Mouse (Mus musculus) hindbrain, postnatal 0 days (tissue): ENCODE measurements around the gene P4hb. TPM values are rescaled to one million over a fixed set of nuclear protein-coding genes. Genes with fewer than 3 reads are reported as not detected.

Source experiments
- ATAC-seq: fragments of 200-750 bp; cut with Nextera tagmentation; 2 replicates; pipeline ENCODE4 v1.8.0; 2017; ENCODE audit warnings: mild to moderate bottlenecking, moderate TSS enrichment, moderate library complexity
- DNase-seq: peaks from one replicate; pipeline ENCODE4 v3.0.0-alpha.2; 2015; ENCODE audit warnings: low spot score
- H3K27ac ChIP-seq: fragments of 300-500 bp; sonication (generic); 2 replicates; pipeline ENCODE4 v1.5.1; 2014; ENCODE audit warnings: mild to moderate bottlenecking
- H3K27me3 ChIP-seq: fragments of 300-500 bp; sonication (generic); 2 replicates; pipeline ENCODE4 v1.6.1; 2014; ENCODE audit warnings: low read length, mixed read lengths; ENCODE audit not compliant: insufficient read depth
- H3K36me3 ChIP-seq: fragments of 300-500 bp; sonication (generic); 2 replicates; pipeline ENCODE4 v1.6.1; 2014; ENCODE audit warnings: low read length, mixed read lengths; ENCODE audit not compliant: insufficient read depth
- H3K4me1 ChIP-seq: fragments of 300-500 bp; sonication (generic); 2 replicates; pipeline ENCODE4 v1.6.1; 2014; ENCODE audit warnings: antibody characterized with exemption, low read length, mixed read lengths; ENCODE audit not compliant: insufficient read depth
- H3K4me2 ChIP-seq: fragments of 300-500 bp; sonication (generic); 2 replicates; pipeline ENCODE4 v1.6.1; 2014; ENCODE audit warnings: low read depth, mild to moderate bottlenecking, low read length, moderate library complexity, mixed read lengths
- H3K4me3 ChIP-seq: fragments of 300-500 bp; sonication (generic); 2 replicates; pipeline ENCODE4 v1.5.1; 2014; ENCODE audit warnings: low read length
- H3K9ac ChIP-seq: fragments of 300-500 bp; sonication (generic); replicated peaks from 2 replicates; pipeline ENCODE4 v1.6.1; 2014; ENCODE audit warnings: mild to moderate bottlenecking, low read length, moderate library complexity, mixed read lengths
- H3K9me3 ChIP-seq: fragments of 300-500 bp; sonication (generic); 2 replicates; pipeline ENCODE4 v1.6.1; 2016; ENCODE audit warnings: low read length, mixed read lengths
- CTCF ChIP-seq: IDR thresholded peaks from 2 replicates; pipeline ENCODE4 v1.5.1; 2016; ENCODE audit warnings: antibody characterized with exemption, control low read depth, low read depth
- WGBS: fragments of 180-500 bp; shearing (Covaris S2); extraction: QIAGEN DNeasy Blood & Tissue Kit; methylation state at CpG from one replicate; pipeline ENCODE4 v1.1.7; 2014; 5-methylcytosine and 5-hydroxymethylcytosine counted together
- polyA plus RNA-seq: library from polyadenylated mRNA; unstranded; fragments of >200 nt; fragmentation: Nextera tagmentation; extraction: Ambion mirVana; gene quantifications from 2 replicates; pipeline ENCODE4 v1.2.1, GENCODE M21; 2015
- total RNA-seq: library from RNA; depleted of rRNA; stranded (reverse); fragments of >200 nt; gene quantifications from 2 replicates; pipeline ENCODE4 v1.2.3, GENCODE M21; 2014

Gene P4hb
- total and polyA plus RNA-seq, 2 experiments from 2014 or later = 147 to 222 TPM

DNA sequence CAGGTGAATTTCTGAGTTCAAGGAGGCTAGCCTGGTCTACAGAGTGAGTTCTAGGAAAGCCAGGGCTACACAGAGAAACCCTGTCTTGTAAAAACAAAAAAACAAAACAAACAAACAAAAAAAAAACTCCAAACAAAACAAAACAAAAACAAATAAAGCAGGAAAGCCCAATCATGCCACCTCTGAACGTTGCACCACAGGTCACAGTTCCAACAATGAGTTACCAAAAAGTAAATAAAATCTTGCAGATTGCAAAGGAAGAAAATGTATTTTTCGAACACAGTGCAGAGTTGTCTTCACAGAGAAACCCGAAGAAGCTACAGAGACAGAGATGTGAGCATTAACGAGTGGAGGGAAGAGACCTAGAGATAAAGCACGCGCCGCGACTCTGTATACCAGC is 50.5 kb downstream of the P4hb start:
- ATAC-seq = no peak
- no peak for DNase-seq
- H3K4me3 ChIP-seq = no peak overlapping the region
- H3K9ac ChIP-seq = no peak overlapping the region
- H3K27me3 ChIP-seq = 0 out of 2 replicates have a peak, but pooled peaks cover 3% of the 10 kb centered on the region
- H3K4me1 ChIP-seq = no peaks in the 10 kb centered on the region
- H3K9me3 ChIP-seq = no peaks in the 10 kb centered on the region
- H3K36me3 ChIP-seq = no peaks in the 10 kb centered on the region
- no peak overlapping the region for H3K27ac ChIP-seq
- H3K4me2 ChIP-seq = no peak overlapping the region
- TF ChIP-seq CTCF = no peak
- WGBS = 88% methylated on average over 8 of the region's 8 CpGs

DNA sequence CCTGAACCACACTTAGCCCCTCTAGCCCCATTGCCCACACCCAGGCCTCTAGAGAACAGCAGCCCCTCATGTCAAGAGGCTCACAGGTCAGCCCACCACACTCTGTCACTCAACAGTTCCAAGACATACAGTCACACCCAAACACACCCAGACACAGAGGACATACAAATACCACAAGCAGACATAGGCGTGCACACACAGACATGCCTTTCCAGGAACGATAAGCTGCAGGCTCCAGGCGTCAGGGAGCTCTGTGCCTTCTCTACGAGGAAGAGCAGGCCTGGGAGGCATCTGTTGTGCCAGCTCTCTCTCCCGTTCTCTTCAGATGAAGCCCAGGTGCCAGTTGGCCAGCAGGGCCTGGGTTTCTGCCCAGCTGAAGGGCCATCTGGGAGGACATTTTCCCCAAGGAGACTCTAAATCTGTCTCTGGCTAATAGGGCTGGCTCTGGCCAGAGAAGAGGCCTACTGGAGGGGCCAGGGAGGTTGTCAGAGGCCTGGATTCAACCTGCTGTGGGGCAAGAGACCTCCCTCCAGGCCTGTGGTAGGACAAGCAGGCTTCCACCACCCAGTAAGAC is 52.0 kb downstream of the P4hb start:
- TF ChIP-seq CTCF = no peak
- Histone ChIP-seq H3K27me3 (no peaks in the 10 kb centered on the region), H3K4me2 (no peak overlapping the region), H3K27ac (no peak overlapping the region), H3K9me3 (no peaks in the 10 kb centered on the region), H3K9ac (no peak overlapping the region), H3K4me1 (no peaks in the 10 kb centered on the region), H3K36me3 (no peaks in the 10 kb centered on the region), H3K4me3 (no peak overlapping the region)
- DNase-seq (peak; percentile 61), ATAC-seq (peak; percentile 51; the same call in 1 of the 2 replicates)
- 60% methylated on average over 5 of the region's 5 CpGs for WGBS

DNA sequence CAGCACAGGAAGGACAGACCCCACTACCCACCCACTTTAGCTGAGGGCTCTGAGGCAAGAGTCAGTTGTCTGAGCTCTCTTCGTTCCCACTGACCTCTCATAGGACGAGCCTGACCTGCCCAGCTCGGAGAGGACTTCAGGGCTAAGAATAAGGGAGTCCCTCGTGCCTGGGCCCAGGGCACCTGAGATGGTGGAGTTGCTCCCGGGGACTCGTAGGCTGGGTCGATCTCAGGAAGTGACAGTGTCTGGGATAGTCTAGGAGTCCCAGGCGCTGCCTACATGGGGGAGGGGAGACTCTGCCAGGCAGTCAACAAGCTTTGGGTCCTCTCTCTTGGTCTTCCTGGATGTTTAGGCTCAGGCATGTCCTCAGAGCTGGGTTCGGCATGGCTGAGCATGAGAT is 52.6 kb downstream of the P4hb start:
- Histone ChIP-seq H3K27me3 (no peaks in the 10 kb centered on the region), H3K9me3 (no peaks in the 10 kb centered on the region), H3K4me2 (no peak overlapping the region), H3K27ac (no peak overlapping the region), H3K4me1 (no peaks in the 10 kb centered on the region), H3K36me3 (no peaks in the 10 kb centered on the region), H3K9ac (no peak overlapping the region), H3K4me3 (no peak overlapping the region)
- ATAC-seq (no peak), DNase-seq (no peak)
- 77% methylated on average over 9 of the region's 9 CpGs for WGBS
- TF ChIP-seq CTCF = no peak

DNA sequence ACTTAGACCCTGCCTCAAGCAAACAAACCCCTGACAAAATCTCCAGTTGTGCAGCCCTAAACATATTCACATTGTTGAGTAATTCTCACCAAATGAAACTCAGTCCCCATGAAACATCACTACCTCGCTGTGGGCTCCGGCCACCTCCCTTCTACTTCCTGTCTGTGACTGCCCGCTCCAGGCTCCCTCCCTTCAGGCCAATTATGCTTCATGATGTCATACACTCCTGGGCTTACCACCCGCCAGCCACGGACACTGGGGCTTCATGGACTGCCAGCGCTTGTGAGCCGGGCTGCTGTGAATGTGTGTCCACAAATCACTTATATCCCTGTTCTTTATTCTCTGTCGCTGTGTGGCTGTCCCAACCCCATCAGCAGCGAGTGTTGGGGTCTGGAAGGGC is 53.3 kb downstream of the P4hb start:
- H3K27ac ChIP-seq = no peak overlapping the region
- no peaks in the 10 kb centered on the region for H3K9me3 ChIP-seq
- H3K36me3 ChIP-seq = no peaks in the 10 kb centered on the region
- WGBS = 53% methylated on average over 9 of the region's 9 CpGs
- no peak for DNase-seq
- H3K4me1 ChIP-seq = no peaks in the 10 kb centered on the region
- no peak overlapping the region for H3K4me3 ChIP-seq
- TF ChIP-seq CTCF = no peak
- no peak overlapping the region for H3K4me2 ChIP-seq
- H3K27me3 ChIP-seq = no peaks in the 10 kb centered on the region
- no peak overlapping the region for H3K9ac ChIP-seq
- no peak for ATAC-seq

DNA sequence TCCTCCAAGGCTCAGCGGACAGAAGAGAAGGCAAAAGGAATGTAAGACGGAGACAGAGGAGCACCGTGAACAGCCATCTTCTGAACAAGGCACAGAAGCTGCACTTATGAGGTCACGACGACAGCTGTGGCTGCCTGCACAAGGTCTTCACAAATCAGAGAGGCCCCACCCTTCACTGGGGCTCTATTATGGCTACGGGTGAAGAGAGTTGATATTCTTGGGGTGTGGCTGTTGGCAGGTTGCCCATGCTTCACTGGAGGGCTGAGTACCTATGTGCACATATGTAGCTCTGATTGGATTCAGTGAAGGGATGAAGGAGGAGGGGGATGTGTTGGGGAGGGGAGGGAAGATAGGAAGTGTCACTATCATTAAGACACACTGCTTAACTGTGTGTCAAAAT is 54.5 kb downstream of the P4hb start:
- Histone ChIP-seq H3K9ac (no peak overlapping the region), H3K4me1 (no peaks in the 10 kb centered on the region), H3K4me3 (no peak overlapping the region), H3K9me3 (no peaks in the 10 kb centered on the region), H3K27me3 (no peaks in the 10 kb centered on the region), H3K36me3 (no peaks in the 10 kb centered on the region), H3K4me2 (no peak overlapping the region), H3K27ac (no peak overlapping the region)
- DNase-seq (no peak), ATAC-seq (no peak)
- TF ChIP-seq CTCF = no peak
- 70% methylated on average over 6 of the region's 6 CpGs for WGBS

DNA sequence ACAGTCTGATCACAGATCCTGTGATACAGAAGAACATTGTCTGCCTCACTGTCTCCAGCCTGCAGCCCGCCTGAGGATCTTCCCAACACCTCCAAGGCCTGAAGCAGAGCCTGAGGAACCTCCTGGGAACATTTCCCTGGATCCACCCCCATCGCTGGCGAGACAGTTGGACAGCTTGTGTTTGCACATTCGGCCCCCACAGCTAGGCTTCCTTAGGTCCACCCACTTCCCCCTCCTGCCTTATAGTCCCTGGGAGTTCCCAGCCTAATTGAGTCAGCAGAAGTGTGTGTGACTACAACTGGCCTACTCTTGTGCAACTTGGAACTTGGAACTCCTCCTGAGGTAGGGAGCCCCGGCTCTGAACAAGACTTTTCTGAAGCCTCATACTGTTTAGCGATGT is 55.0 kb downstream of the P4hb start:
- H3K4me1 ChIP-seq = no peaks in the 10 kb centered on the region
- no peak overlapping the region for H3K4me2 ChIP-seq
- H3K9ac ChIP-seq = no peak overlapping the region
- TF ChIP-seq CTCF = no peak
- ATAC-seq = no peak
- H3K27me3 ChIP-seq = no peaks in the 10 kb centered on the region
- H3K4me3 ChIP-seq = no peak overlapping the region
- no peak for DNase-seq
- whole genome bisulfite sequencing = 51% methylated on average over 6 of the region's 6 CpGs
- no peaks in the 10 kb centered on the region for H3K9me3 ChIP-seq
- no peak overlapping the region for H3K27ac ChIP-seq
- no peaks in the 10 kb centered on the region for H3K36me3 ChIP-seq

DNA sequence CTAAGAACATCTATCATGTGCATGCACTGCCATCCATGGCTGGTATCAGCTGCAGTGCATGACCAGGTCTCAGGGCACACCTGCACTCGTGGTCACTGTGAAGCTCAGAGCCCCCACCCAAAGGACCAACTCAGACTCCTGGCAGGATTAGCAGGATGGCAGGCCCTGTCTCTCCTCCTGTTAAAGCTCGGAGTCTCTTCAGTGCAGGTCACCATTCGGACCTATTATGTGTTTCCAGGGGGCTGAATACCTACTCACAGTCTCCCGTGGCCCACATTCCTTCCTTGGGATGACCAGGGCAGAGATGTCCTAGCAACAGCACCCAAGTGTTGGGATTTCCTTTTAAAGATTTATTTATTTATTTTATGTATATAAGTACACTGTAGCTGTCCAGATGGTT is 55.9 kb downstream of the P4hb start:
- ATAC-seq (no peak), DNase-seq (no peak)
- TF ChIP-seq CTCF = no peak
- H3K36me3 ChIP-seq = no peaks in the 10 kb centered on the region
- H3K27ac ChIP-seq = no peak overlapping the region
- H3K9ac ChIP-seq = no peak overlapping the region
- no peak overlapping the region for H3K4me2 ChIP-seq
- no peaks in the 10 kb centered on the region for H3K9me3 ChIP-seq
- no peaks in the 10 kb centered on the region for H3K27me3 ChIP-seq
- 72% methylated on average over 4 of the region's 4 CpGs for WGBS
- no peaks in the 10 kb centered on the region for H3K4me1 ChIP-seq
- H3K4me3 ChIP-seq = no peak overlapping the region
